Mouse (Mus musculus) liver, embryonic 11.5 days (tissue): ENCODE measurements around the gene Klhdc7b. TPM values are rescaled to one million over a fixed set of nuclear protein-coding genes. Genes with fewer than 3 reads are reported as not detected.
"Not testable (repeated sequence)": the region's sequence is repeated elsewhere in the genome, so short reads cannot be mapped to it uniquely, and the experiment has no call there.

Experiments used
- ATAC-seq: fragments of 200-750 bp; cut with Nextera tagmentation; replicated peaks from 2 replicates; pipeline ENCODE4 v1.8.0; 2017; ENCODE audit warnings: moderate number of reproducible peaks, mild to moderate bottlenecking, moderate TSS enrichment, moderate library complexity; ENCODE audit not compliant: low FRiP score
- DNase-seq: peaks from one replicate; pipeline ENCODE4 v3.0.0-alpha.2; 2017; ENCODE audit warnings: low spot score
- H3K27ac ChIP-seq: fragments of 300-500 bp; sonication (generic); 2 replicates; pipeline ENCODE4 v1.5.1; 2014; ENCODE audit warnings: mild to moderate bottlenecking, low read depth, low read length, control low read depth
- H3K27me3 ChIP-seq: fragments of 300-500 bp; sonication (generic); replicated peaks from 2 replicates; pipeline ENCODE4 v1.6.1; 2014; ENCODE audit warnings: low read length, mixed read lengths; ENCODE audit not compliant: control insufficient read depth, insufficient read depth
- H3K36me3 ChIP-seq: fragments of 300-500 bp; sonication (generic); 2 replicates; pipeline ENCODE4 v1.6.1; 2014; ENCODE audit warnings: mild to moderate bottlenecking, low read length, moderate library complexity, mixed read lengths; ENCODE audit not compliant: control insufficient read depth, insufficient read depth
- H3K4me1 ChIP-seq: fragments of 300-500 bp; sonication (generic); replicated peaks from 2 replicates; pipeline ENCODE4 v1.6.1; 2014; ENCODE audit warnings: low read length, mixed read lengths; ENCODE audit not compliant: control insufficient read depth, insufficient read depth
- H3K4me2 ChIP-seq: fragments of 300-500 bp; sonication (generic); 2 replicates; pipeline ENCODE4 v1.6.1; 2014; ENCODE audit warnings: mild to moderate bottlenecking, control low read depth, moderate library complexity
- H3K4me3 ChIP-seq: fragments of 300-500 bp; sonication (generic); 2 replicates; pipeline ENCODE4 v1.5.1; 2014; ENCODE audit warnings: low read depth, low read length, control low read depth
- H3K9ac ChIP-seq: fragments of 300-500 bp; sonication (generic); 2 replicates; pipeline ENCODE4 v1.6.1; 2014; ENCODE audit warnings: low read depth, low read length, control low read depth
- H3K9me3 ChIP-seq: fragments of 300-500 bp; sonication (generic); 2 replicates; pipeline ENCODE4 v1.6.1; 2016; ENCODE audit warnings: low read length, inconsistent platforms, mixed read lengths; ENCODE audit not compliant: control insufficient read depth
- WGBS: fragments of 180-500 bp; shearing (Covaris S2); extraction: QIAGEN DNeasy Blood & Tissue Kit; methylation state at CpG from one replicate; pipeline ENCODE4 v1.1.7; 2014; 5-methylcytosine and 5-hydroxymethylcytosine counted together
- polyA plus RNA-seq: library from polyadenylated mRNA; unstranded; fragments of >200 nt; fragmentation: Nextera tagmentation; extraction: Ambion mirVana; gene quantifications from 2 replicates; pipeline ENCODE4 v1.2.1, GENCODE M21; 2014

Klhdc7b gene
- polyA plus RNA-seq, 1 experiment from 2014 or later: not detected

GRCm38 (mm10) chr15:89426716-89427115 lies 42.0 kb downstream of the Klhdc7b start:
- Histone ChIP-seq H3K9me3 (no peaks in the 10 kb centered on the region), H3K4me3 (no peak overlapping the region), H3K36me3 (peaks cover 7% of the 10 kb centered on the region; the same call in 1 of the 2 replicates), H3K27ac (no peak overlapping the region), H3K9ac (no peak overlapping the region), H3K27me3 (no peaks in the 10 kb centered on the region), H3K4me1 (peaks cover 8% of the 10 kb centered on the region), H3K4me2 (no peak overlapping the region)
- DNase-seq (no peak), ATAC-seq (no peak)
- WGBS: 93% methylated on average over 10 of the region's 10 CpGs

GRCm38 (mm10) chr15:89428136-89428790 lies 43.5 kb downstream of the Klhdc7b start:
- H3K9me3 ChIP-seq: no peaks in the 10 kb centered on the region
- no peak for DNase-seq
- peaks cover 7% of the 10 kb centered on the region; the same call in 1 of the 2 replicates for H3K36me3 ChIP-seq
- 85% methylated on average over 19 of the region's 19 CpGs for WGBS
- ATAC-seq: no peak
- peaks cover 8% of the 10 kb centered on the region for H3K4me1 ChIP-seq
- H3K4me3 ChIP-seq: peak overlapping the region; percentile 76
- H3K9ac ChIP-seq: peak overlapping the region; percentile 86; the same call in 1 of the 2 replicates
- peak overlapping the region; percentile 93 for H3K4me2 ChIP-seq
- H3K27ac ChIP-seq: no peak overlapping the region
- no peaks in the 10 kb centered on the region for H3K27me3 ChIP-seq

GRCm38 (mm10) chr15:89428821-89429351 lies 44.2 kb downstream of the Klhdc7b start:
- peak; percentile 18 for ATAC-seq
- WGBS: 9% methylated on average over 22 of the region's 22 CpGs
- no peak for DNase-seq
- peaks cover 7% of the 10 kb centered on the region; the same call in 1 of the 2 replicates for H3K36me3 ChIP-seq
- peaks cover 8% of the 10 kb centered on the region for H3K4me1 ChIP-seq
- no peaks in the 10 kb centered on the region for H3K27me3 ChIP-seq
- H3K4me3 ChIP-seq: peak overlapping the region; percentile 76
- peak overlapping the region; percentile 86 for H3K9ac ChIP-seq
- H3K9me3 ChIP-seq: no peaks in the 10 kb centered on the region
- peak overlapping the region; percentile 93 for H3K4me2 ChIP-seq
- H3K27ac ChIP-seq: peak overlapping the region; percentile 96

GRCm38 (mm10) chr15:89429352-89430221 lies 44.9 kb downstream of the Klhdc7b start, which contains the start of the genes C730034F03Rik, Gm44502 and Chkb:
C730034F03Rik (plus strand) TSS chr15:89429589.
Gm44502 (minus strand) TSS chr15:89429696.
Chkb (minus strand) TSS chr15:89429908.
- Histone ChIP-seq H3K4me1 (peaks cover 11% of the 10 kb centered on the region), H3K4me2 (peak within 1 kb of the TSS; percentile 93), H3K27ac (peak within 1 kb of the TSS; percentile 96), H3K36me3 (peaks cover 7% of the 10 kb centered on the region; the same call in 1 of the 2 replicates), H3K4me3 (peak within 1 kb of the TSS; percentile 76), H3K27me3 (no peaks in the 10 kb centered on the region), H3K9me3 (no peaks in the 10 kb centered on the region), H3K9ac (peak within 1 kb of the TSS; percentile 86)
- peak; percentile 91 for DNase-seq
- under 1% methylated on average over 70 of the region's 70 CpGs for WGBS
- ATAC-seq: peak; percentile 90

- 41% methylated on average over 6 of the region's 6 CpGs for WGBS
Measured at GRCm38 (mm10) chr15:89430341-89430740, 45.6 kb downstream of the Klhdc7b start.

GRCm38 (mm10) chr15:89430771-89431170 lies 46.1 kb downstream of the Klhdc7b start:
- DNase-seq, ATAC-seq, H3K36me3 ChIP-seq, H3K27ac ChIP-seq, H3K9me3 ChIP-seq, H3K9ac ChIP-seq, H3K27me3 ChIP-seq: not testable (repeated sequence)
- Histone ChIP-seq H3K4me2 (peak overlapping the region; percentile 93), H3K4me1 (peaks cover 11% of the 10 kb centered on the region), H3K4me3 (peak overlapping the region; percentile 76; the same call in 1 of the 2 replicates)
- WGBS: 76% methylated on average over 9 of the region's 9 CpGs

More at GRCm38 (mm10) chr15:89430341-89430740, 45.6 kb downstream of the Klhdc7b start:
- ATAC-seq (no peak), DNase-seq (no peak)
- Histone ChIP-seq H3K4me3 (peak overlapping the region; percentile 76), H3K4me1 (peaks cover 11% of the 10 kb centered on the region), H3K36me3 (peaks cover 7% of the 10 kb centered on the region; the same call in 1 of the 2 replicates), H3K4me2 (peak overlapping the region; percentile 93), H3K9me3 (no peaks in the 10 kb centered on the region), H3K9ac (peak overlapping the region; percentile 86), H3K27ac (peak overlapping the region; percentile 96), H3K27me3 (no peaks in the 10 kb centered on the region)

- peaks cover 7% of the 10 kb centered on the region; the same call in 1 of the 2 replicates for H3K36me3 ChIP-seq
- no peaks in the 10 kb centered on the region for H3K9me3 ChIP-seq
- peak overlapping the region; percentile 38 for H3K4me2 ChIP-seq
- no peak overlapping the region for H3K27ac ChIP-seq
- H3K4me1 ChIP-seq: peaks cover 8% of the 10 kb centered on the region
- H3K4me3 ChIP-seq: no peak overlapping the region
- 74% methylated on average over 3 of the region's 3 CpGs for WGBS
- H3K9ac ChIP-seq: no peak overlapping the region
- DNase-seq: no peak
- no peaks in the 10 kb centered on the region for H3K27me3 ChIP-seq
- ATAC-seq: no peak
Measured at GRCm38 (mm10) chr15:89431271-89431670, 46.6 kb downstream of the Klhdc7b start.

- DNase-seq (no peak), ATAC-seq (no peak)
- 90% methylated on average over 6 of the region's 6 CpGs for WGBS
- Histone ChIP-seq H3K4me2 (no peak overlapping the region), H3K27me3 (no peaks in the 10 kb centered on the region), H3K36me3 (peaks cover 5% of the 10 kb centered on the region; the same call in 1 of the 2 replicates), H3K4me3 (no peak overlapping the region), H3K4me1 (peaks cover 8% of the 10 kb centered on the region), H3K9me3 (no peaks in the 10 kb centered on the region), H3K9ac (no peak overlapping the region), H3K27ac (no peak overlapping the region)
Measured at GRCm38 (mm10) chr15:89431806-89432205, 47.1 kb downstream of the Klhdc7b start.
